Mouse (Mus musculus) ovary, postnatal 10 days (tissue): ENCODE results near the gene Olfr898.

Source experiments
- DNase-seq: peaks from one replicate; pipeline ENCODE4 v3.0.0; 2022; ENCODE audit warnings: low spot score

Olfr898 gene

GRCm38 (mm10) chr9:38348111-38348510, at the start of gene Olfr898:
TSS of gene Olfr898 (plus strand) at chr9:38348411.
- DNase-seq: no peak

- no peak for DNase-seq
Measured at GRCm38 (mm10) chr9:38328760-38329159, 19.5 kb upstream of the Olfr898 start, which contains the start of gene Olfr25. TSS of gene Olfr25 (plus strand) at chr9:38329060.

- no peak for DNase-seq
Measured at GRCm38 (mm10) chr9:38366596-38366995, 18.4 kb downstream of the Olfr898 start, which contains the start of gene Olfr250. TSS of gene Olfr250 (plus strand) at chr9:38366896.

- no peak for DNase-seq
Measured at GRCm38 (mm10) chr9:38376786-38377185, 28.6 kb downstream of the Olfr898 start, which contains the start of gene Olfr251. TSS of gene Olfr251 (plus strand) at chr9:38377086.

GRCm38 (mm10) chr9:38401398-38401797, 53.2 kb downstream of the Olfr898 start, which contains the start of gene Olfr147:
TSS of gene Olfr147 (plus strand) at chr9:38401698.
- DNase-seq: no peak
